Mouse (Mus musculus) stomach, embryonic 14.5 days (tissue): Measurements from ENCODE around the gene Ezh1. TPM values are rescaled to one million over a fixed set of nuclear protein-coding genes. Genes with fewer than 3 reads are reported as not detected.
A peak's percentile ranks its signal among the peaks of the same experiment; 100 is the strongest.

ENCODE experiments used
- ATAC-seq: fragments of 200-750 bp; cut with Nextera tagmentation; 2 replicates; pipeline ENCODE4 v1.8.0; 2017; ENCODE audit warnings: low read depth, moderate TSS enrichment; ENCODE audit not compliant: insufficient number of reproducible peaks, insufficient read depth, low FRiP score
- H3K27ac ChIP-seq: fragments of 300-500 bp; sonication (generic); 2 replicates; pipeline ENCODE4 v1.5.1; 2014; ENCODE audit warnings: mild to moderate bottlenecking, low read length, moderate library complexity, mixed read lengths
- H3K27me3 ChIP-seq: fragments of 300-500 bp; sonication (generic); 2 replicates; pipeline ENCODE4 v1.6.1; 2014; ENCODE audit warnings: low read length, control low read depth, mixed read lengths; ENCODE audit not compliant: control insufficient read depth, insufficient read depth
- H3K36me3 ChIP-seq: fragments of 300-500 bp; sonication (generic); 2 replicates; pipeline ENCODE4 v1.6.1; 2014; ENCODE audit warnings: mild to moderate bottlenecking, control low read depth, low read length, moderate library complexity, mixed read lengths; ENCODE audit not compliant: control insufficient read depth, insufficient read depth
- H3K4me1 ChIP-seq: fragments of 300-500 bp; sonication (generic); 2 replicates; pipeline ENCODE4 v1.6.1; 2014; ENCODE audit warnings: low read length, control low read depth, mixed read lengths; ENCODE audit not compliant: control insufficient read depth, insufficient read depth
- H3K4me2 ChIP-seq: fragments of 300-500 bp; sonication (generic); replicated peaks from 2 replicates; pipeline ENCODE4 v1.6.1; 2014; ENCODE audit warnings: low read depth, low read length, control low read depth
- H3K4me3 ChIP-seq: fragments of 300-500 bp; sonication (generic); 2 replicates; pipeline ENCODE4 v1.5.1; 2014; ENCODE audit warnings: low read depth, low read length, control low read depth
- H3K9ac ChIP-seq: fragments of 300-500 bp; sonication (generic); replicated peaks from 2 replicates; pipeline ENCODE4 v1.6.1; 2014; ENCODE audit warnings: low read depth, mild to moderate bottlenecking, control low read depth, low read length, moderate library complexity, mixed read lengths
- H3K9me3 ChIP-seq: fragments of 300-500 bp; sonication (generic); 2 replicates; pipeline ENCODE4 v1.6.1; 2016; ENCODE audit warnings: low read depth, low read length, control low read depth; ENCODE audit not compliant: control insufficient read depth
- WGBS: fragments of 180-500 bp; shearing (Covaris S2); extraction: QIAGEN DNeasy Blood & Tissue Kit; methylation state at CpG from one replicate; pipeline ENCODE4 v1.1.7; 2014; 5-methylcytosine and 5-hydroxymethylcytosine counted together
- polyA plus RNA-seq: library from polyadenylated mRNA; unstranded; fragments of >200 nt; fragmentation: Nextera tagmentation; extraction: Ambion mirVana; gene quantifications from 2 replicates; pipeline ENCODE4 v1.2.1, GENCODE M21; 2014

The Ezh1 gene
- polyA plus RNA-seq, 1 experiment from 2014 or later: 19.1 TPM

DNA sequence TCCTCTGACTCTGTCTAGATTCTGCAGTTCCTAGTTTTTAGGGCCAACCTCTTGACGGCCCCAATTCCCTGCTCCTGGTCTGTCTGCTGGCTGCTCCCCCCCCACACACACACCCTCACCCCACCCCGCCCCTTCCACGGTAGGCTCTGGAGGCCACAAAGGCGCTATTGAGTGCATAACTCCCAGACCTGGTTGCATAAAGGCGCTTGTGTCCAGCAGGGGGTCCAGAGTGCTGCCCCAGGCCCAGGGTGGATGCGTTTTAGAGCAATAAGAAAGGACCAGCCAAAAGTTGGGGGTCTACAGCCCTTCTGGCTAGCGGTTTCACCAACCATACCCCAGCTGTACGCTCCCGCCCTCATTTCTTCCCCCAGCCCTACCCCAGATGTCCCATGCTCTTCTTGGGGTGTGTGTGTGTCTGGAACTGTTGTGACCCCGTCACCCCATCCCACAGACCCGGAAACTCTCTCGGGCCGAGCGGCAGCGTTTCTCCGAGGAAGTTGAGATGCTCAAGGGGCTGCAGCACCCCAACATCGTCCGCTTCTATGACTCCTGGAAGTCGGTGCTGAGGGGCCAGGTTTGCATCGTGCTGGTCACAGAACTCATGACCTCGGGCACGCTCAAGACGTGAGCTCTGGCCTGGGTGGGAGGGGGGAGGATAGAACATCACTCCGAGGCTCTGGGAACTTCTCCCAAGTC, 36.2 kb upstream of the Ezh1 start:
- Histone ChIP-seq H3K27me3 (peaks cover 5% of the 10 kb centered on the region; the same call in 1 of the 2 replicates), H3K4me1 (peaks cover 48% of the 10 kb centered on the region)
- 7% methylated on average over 24 of the region's 24 CpGs for WGBS

DNA sequence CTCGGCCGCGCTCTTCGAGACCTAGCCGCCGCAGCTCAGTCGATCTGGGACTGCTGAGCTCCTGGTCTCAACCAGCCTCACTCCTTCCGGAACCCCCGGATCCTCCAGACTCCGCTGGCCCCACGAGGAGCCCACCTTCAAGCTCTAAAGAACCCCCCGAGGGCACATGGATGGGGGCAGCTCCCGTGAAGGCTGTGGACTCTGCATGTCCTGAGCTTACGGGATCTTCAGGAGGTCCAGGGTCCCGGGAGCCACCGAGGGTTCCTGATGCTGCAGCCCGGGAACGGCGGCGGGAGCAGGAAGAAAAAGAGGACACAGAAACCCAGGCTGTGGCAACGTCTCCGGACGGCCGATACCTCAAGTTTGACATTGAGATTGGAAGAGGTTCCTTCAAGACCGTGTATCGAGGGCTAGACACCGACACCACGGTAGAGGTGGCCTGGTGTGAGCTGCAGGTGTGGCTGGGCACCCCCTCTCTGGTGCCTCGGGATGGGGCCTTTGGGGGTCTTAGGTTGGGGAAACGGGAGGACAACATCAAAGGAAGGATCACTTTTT, 34.6 kb upstream of the Ezh1 start:
- ATAC-seq: no peak
- Histone ChIP-seq H3K9me3 (no peaks in the 10 kb centered on the region), H3K4me1 (peaks cover 48% of the 10 kb centered on the region), H3K4me2 (peak overlapping the region; percentile 98), H3K36me3 (peaks cover 8% of the 10 kb centered on the region; the same call in 1 of the 2 replicates), H3K9ac (peak overlapping the region; percentile 73), H3K4me3 (peak overlapping the region; percentile 58), H3K27me3 (peaks cover 5% of the 10 kb centered on the region; the same call in 1 of the 2 replicates), H3K27ac (peak overlapping the region; percentile 86)
- WGBS: 0% methylated on average over 30 of the region's 30 CpGs

More for the DNA sequence above, 36.2 kb upstream of the Ezh1 start:
- Histone ChIP-seq H3K9me3 (no peaks in the 10 kb centered on the region), H3K9ac (no peak overlapping the region; the same call in 1 of the 2 replicates), H3K36me3 (0 out of 2 replicates have a peak, but pooled peaks cover 2% of the 10 kb centered on the region), H3K4me2 (peak overlapping the region; percentile 98), H3K4me3 (peak overlapping the region; percentile 58), H3K27ac (no peak overlapping the region)
- ATAC-seq: no peak

DNA sequence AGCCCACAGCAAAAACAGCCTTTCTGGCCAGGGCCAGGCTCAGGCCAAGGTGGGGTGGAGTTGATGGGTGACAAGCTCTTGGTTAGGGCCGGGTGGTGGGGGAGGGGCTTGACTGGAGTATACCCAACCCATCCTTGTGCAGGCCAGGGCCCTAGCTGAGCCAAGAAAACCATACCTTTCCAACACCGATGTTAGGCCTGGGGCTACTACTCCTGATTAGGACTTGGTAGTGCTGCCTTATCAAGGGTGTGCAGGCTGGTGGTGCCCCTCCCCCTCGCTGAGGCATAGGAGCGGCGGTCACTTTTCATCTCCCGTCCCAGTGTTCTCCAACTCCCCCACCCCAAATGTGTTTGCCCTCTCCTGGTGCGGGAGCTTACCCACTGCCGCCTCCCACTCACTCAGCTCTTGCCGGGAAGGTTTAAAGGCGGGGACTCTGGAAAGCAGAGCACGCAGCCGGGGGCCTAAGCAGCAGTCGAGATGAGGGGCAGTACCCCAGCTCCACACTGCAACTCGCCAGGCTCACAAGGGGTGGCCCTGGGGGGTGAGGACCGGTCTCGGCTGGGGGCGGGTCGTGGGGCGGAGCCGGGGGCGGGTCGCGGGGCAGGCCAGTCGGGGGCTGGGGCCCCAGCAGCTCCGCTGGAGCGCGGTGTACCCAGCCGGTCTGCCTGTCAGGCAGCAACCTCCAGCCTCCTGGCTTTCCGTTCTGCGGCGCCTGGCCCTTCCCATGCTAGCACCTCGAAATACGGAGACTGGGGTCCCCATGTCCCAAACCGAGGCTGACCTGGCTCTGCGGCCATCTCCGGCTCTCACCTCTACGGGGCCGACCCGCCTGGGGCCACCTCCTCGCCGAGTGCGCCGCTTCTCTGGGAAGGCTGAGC, 33.9 kb upstream of the Ezh1 start, which contains the start of gene Wnk4:
Gene Wnk4 (plus strand): TSS at position 620 of the 878 bp plus-strand sequence.
- peak within 1 kb of the TSS; percentile 58 for H3K4me3 ChIP-seq
- peak; percentile 84 for ATAC-seq
- peak within 1 kb of the TSS; percentile 98 for H3K4me2 ChIP-seq
- H3K4me1 ChIP-seq: peaks cover 48% of the 10 kb centered on the region
- WGBS: 1% methylated on average over 42 of the region's 43 CpGs
- peaks cover 5% of the 10 kb centered on the region; the same call in 1 of the 2 replicates for H3K27me3 ChIP-seq
- H3K36me3 ChIP-seq: peaks cover 8% of the 10 kb centered on the region; the same call in 1 of the 2 replicates
- H3K9me3 ChIP-seq: no peaks in the 10 kb centered on the region
- peak within 1 kb of the TSS; percentile 73 for H3K9ac ChIP-seq
- H3K27ac ChIP-seq: peak within 1 kb of the TSS; percentile 86

DNA sequence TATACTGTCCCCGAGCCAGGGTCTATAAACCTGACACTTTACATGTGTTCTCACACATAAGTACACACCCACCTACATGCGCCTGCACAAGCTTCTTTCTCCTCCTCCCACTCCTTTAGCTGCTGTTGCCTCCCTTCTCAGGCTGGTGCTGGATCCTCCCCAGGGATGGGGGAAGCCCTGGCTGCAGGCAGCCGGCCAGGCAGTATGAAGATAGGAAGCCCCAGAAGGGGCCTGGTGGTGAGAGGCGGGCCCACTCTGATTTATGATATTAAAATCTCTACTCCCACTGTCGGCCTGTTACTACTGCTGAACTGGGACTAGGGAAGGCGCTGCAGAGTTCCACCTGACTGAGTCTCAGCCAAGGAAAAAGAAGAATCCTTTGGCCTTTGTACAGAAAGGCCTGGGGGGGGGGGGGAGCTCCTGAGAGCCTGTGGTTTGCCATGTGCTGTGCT, 33.0 kb upstream of the Ezh1 start:
- Histone ChIP-seq H3K27me3 (peaks cover 5% of the 10 kb centered on the region; the same call in 1 of the 2 replicates), H3K9me3 (no peaks in the 10 kb centered on the region), H3K4me3 (peak overlapping the region; percentile 58), H3K27ac (peak overlapping the region; percentile 86), H3K36me3 (peaks cover 8% of the 10 kb centered on the region; the same call in 1 of the 2 replicates), H3K9ac (no peak overlapping the region; the same call in 1 of the 2 replicates), H3K4me1 (peaks cover 46% of the 10 kb centered on the region), H3K4me2 (peak overlapping the region; percentile 98)
- peak; percentile 50 for ATAC-seq
- 21% methylated on average over 6 of the region's 6 CpGs for WGBS

DNA sequence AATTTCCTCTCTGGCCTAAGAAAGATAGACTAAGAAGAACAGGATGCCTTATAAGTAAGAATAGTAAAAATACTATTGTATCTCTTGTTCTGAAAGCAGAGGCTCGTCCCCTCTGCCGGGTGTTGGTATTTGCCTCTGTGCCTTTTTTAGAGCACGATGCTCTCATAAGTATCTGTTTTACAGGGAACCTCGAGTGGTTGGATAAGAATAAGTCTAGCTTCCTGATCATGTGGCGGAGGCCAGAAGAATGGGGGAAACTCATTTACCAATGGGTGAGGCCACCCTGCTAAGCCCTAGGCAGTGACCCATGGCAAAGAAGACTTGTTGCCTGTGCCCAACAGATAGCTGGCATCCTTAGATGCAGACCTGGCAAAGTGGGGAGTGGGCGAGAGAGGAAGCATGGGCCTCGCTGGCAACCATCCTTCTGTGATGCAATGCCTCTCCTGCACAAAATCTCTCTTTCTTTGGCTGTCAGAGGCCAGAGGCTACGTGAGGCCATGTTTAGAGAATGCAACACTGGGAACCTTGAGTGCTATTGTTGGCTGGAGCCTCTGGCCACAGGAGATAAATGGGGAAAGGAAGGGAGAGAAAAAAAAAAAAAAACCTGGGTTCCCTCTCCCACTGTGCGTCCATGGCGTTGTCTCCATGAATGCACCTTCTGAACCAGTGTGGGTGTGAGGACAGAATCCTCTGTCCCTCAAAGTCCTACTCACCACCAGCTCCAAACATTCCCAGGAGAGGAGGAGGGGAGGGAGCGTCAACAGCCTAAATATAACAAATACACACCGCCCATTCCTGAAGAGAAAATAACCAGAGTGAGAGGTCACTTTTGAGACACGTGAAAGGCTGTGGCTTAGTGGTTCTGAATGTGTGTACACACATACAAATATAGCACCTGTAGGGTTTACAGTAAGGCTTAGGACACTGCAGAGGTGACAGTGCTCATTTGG, 29.8 kb upstream of the Ezh1 start:
- Histone ChIP-seq H3K4me1 (peaks cover 35% of the 10 kb centered on the region), H3K4me3 (no peak overlapping the region)
- ATAC-seq: no peak

DNA sequence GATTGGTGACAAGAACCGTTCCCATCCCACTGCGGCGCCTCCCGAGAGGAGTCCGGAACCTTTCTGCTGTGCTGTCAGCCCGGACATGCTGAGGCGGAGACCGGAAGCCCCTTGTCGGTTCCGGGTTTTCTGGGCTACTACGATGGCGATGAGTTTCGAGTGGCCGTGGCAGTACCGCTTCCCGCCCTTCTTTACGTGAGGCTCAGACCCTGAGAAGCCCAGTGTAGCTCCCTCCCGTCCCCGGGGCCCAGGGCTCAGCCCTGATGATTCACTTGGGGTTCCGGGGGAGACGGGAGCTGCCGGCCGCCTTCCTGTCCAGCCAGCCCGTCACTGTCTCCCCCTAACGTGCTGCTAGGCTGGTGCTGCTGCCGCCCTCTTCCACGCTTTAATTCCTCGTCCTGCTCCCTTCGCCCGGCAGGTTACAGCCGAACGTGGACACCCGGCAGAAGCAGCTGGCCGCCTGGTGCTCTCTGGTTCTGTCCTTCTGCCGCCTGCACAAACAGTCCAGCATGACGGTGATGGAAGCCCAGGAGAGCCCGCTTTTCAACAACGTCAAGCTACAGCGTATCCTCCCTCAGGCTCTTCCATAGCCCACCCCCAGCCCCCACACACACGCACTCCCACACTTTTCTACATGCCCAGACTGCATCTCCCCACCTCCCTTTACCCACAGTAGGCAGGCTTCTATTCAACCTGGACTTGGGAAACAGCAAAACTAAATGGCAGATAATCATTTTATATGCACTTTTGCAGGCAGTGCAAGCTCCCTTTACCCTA, 27.5 kb upstream of the Ezh1 start, which contains the start of gene Vps25:
Gene Vps25 (plus strand): TSS at position 95 of the 777 bp plus-strand sequence.
- peak; percentile 80; the same call in 1 of the 2 replicates for ATAC-seq
- H3K4me2 ChIP-seq: peak within 1 kb of the TSS; percentile 96
- peak within 1 kb of the TSS; percentile 82 for H3K4me3 ChIP-seq
- WGBS: 1% methylated on average over 40 of the region's 40 CpGs
- H3K9me3 ChIP-seq: no peaks in the 10 kb centered on the region
- peaks cover 8% of the 10 kb centered on the region; the same call in 1 of the 2 replicates for H3K36me3 ChIP-seq
- peaks cover 23% of the 10 kb centered on the region for H3K4me1 ChIP-seq
- H3K27ac ChIP-seq: peak within 1 kb of the TSS; percentile 94
- H3K9ac ChIP-seq: peak within 1 kb of the TSS; percentile 91
- no peaks in the 10 kb centered on the region for H3K27me3 ChIP-seq

More for the DNA sequence above, 29.8 kb upstream of the Ezh1 start:
- 85% methylated on average over 13 of the region's 13 CpGs for WGBS
- no peak overlapping the region for H3K27ac ChIP-seq
- H3K36me3 ChIP-seq: peaks cover 8% of the 10 kb centered on the region; the same call in 1 of the 2 replicates
- no peaks in the 10 kb centered on the region for H3K9me3 ChIP-seq
- H3K27me3 ChIP-seq: no peaks in the 10 kb centered on the region
- H3K4me2 ChIP-seq: no peak overlapping the region
- no peak overlapping the region for H3K9ac ChIP-seq

DNA sequence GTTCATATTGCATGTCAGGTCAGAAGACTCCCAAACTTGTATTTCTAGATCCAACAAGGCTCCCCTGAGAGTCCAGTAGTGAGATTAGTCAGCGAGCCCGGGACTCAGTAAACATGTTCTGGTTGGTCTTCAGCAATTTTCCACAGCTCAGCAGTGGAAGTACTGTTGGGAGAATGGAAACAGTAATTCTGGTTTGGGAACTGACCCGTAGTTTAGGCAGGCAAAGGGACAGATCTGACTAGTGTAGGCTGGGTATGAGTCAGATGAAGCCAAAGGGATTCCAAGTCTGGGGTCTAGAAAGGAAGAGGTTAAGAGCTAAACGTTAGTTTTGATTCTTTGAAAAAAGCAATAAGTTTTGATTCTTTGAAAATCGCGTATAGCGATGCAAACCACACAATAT, 26.7 kb upstream of the Ezh1 start:
- Histone ChIP-seq H3K36me3 (peaks cover 6% of the 10 kb centered on the region; the same call in 1 of the 2 replicates), H3K4me1 (peaks cover 17% of the 10 kb centered on the region), H3K9me3 (no peaks in the 10 kb centered on the region), H3K4me2 (peak overlapping the region; percentile 96), H3K4me3 (peak overlapping the region; percentile 82), H3K27me3 (no peaks in the 10 kb centered on the region), H3K27ac (peak overlapping the region; percentile 94), H3K9ac (peak overlapping the region; percentile 91)
- no peak for ATAC-seq
- 5% methylated on average over 7 of the region's 7 CpGs for WGBS
